Mouse (Mus musculus): ENCODE data around the gene Bsn. TPM values are rescaled to one million over a fixed set of nuclear protein-coding genes. Genes with fewer than 3 reads are reported as not detected.
"Not testable (repeated sequence)": the region's sequence is repeated elsewhere in the genome, so short reads cannot be mapped to it uniquely, and the experiment has no call there.

The Bsn gene
- total RNA-seq, 2 experiments from 2014 or later, result 269 to 307 TPM

- intact Hi-C loops (cut with DNase I), result loop anchor here (5.0 kb wide), 2 partner anchors 37 to 52 kb away; no protein-coding TSS in a partner anchor
- DNase-seq (ENCODE audit: low spot score in 2 of 2), result not testable (repeated sequence)
Observed at GRCm38 (mm10) chr9:108135679-108136078, 54.5 kb downstream of the Bsn start.

GRCm38 (mm10) chr9:108133478-108133877, 56.7 kb downstream of the Bsn start:
- no peak for DNase-seq (ENCODE audit: low spot score in 2 of 2)
- intact Hi-C loops (cut with DNase I), result no loop called here

- intact Hi-C loops (cut with DNase I), result no loop called here
- DNase-seq (ENCODE audit: low spot score in 2 of 2), result no peak
Observed at GRCm38 (mm10) chr9:108132373-108132772, 57.8 kb downstream of the Bsn start.

GRCm38 (mm10) chr9:108131502-108131901, 58.7 kb downstream of the Bsn start:
- DNase-seq (ENCODE audit: low spot score in 2 of 2), result no peak

GRCm38 (mm10) chr9:108129042-108129948, 60.9 kb downstream of the Bsn start:
- intact Hi-C loops (cut with DNase I), result loop anchor here (5.0 kb wide), 1 partner anchor 73 kb away; no protein-coding TSS in a partner anchor

More at GRCm38 (mm10) chr9:108131502-108131901, 58.7 kb downstream of the Bsn start:
- intact Hi-C loops (cut with DNase I), result no loop called here

GRCm38 (mm10) chr9:108128248-108128647, 61.9 kb downstream of the Bsn start:
- intact Hi-C loops (cut with DNase I), result loop anchor here (5.0 kb wide), 1 partner anchor 74 kb away; no protein-coding TSS in a partner anchor
- peak; percentile 78 to 86 for DNase-seq (ENCODE audit: low spot score in 2 of 2)

More at GRCm38 (mm10) chr9:108129042-108129948, 60.9 kb downstream of the Bsn start:
- DNase-seq (ENCODE audit: low spot score in 2 of 2), result no peak

GRCm38 (mm10) chr9:108126436-108127180, 63.6 kb downstream of the Bsn start:
- intact Hi-C loops (cut with DNase I), result loop anchor here (5.0 kb wide), 1 partner anchor 76 kb away; no protein-coding TSS in a partner anchor
- DNase-seq (ENCODE audit: low spot score in 2 of 2), result peak in 1 of 2 experiments; percentile 8

- DNase-seq (ENCODE audit: low spot score in 2 of 2), result peak in 1 of 2 experiments; percentile 7
- intact Hi-C loops (cut with DNase I), result loop anchor here (5.0 kb wide), 1 partner anchor 77 kb away; no protein-coding TSS in a partner anchor
Observed at GRCm38 (mm10) chr9:108125731-108126130, 64.5 kb downstream of the Bsn start.

- intact Hi-C loops (cut with DNase I), result no loop called here
- DNase-seq (ENCODE audit: low spot score in 2 of 2), result no peak
Observed at GRCm38 (mm10) chr9:108123916-108124315, 66.3 kb downstream of the Bsn start.

GRCm38 (mm10) chr9:108121170-108121969, 68.8 kb downstream of the Bsn start:
- DNase-seq (ENCODE audit: low spot score in 2 of 2), result no peak
- intact Hi-C loops (cut with DNase I), result no loop called here

- intact Hi-C loops (cut with DNase I), result no loop called here
- no peak for DNase-seq (ENCODE audit: low spot score in 2 of 2)
Observed at GRCm38 (mm10) chr9:108120671-108121070, 69.5 kb downstream of the Bsn start.

GRCm38 (mm10) chr9:108119891-108120411, 70.2 kb downstream of the Bsn start:
- intact Hi-C loops (cut with DNase I), result no loop called here
- DNase-seq (ENCODE audit: low spot score in 2 of 2), result no peak

GRCm38 (mm10) chr9:108117143-108117542, 73.0 kb downstream of the Bsn start:
- intact Hi-C loops (cut with DNase I), result no loop called here
- DNase-seq (ENCODE audit: low spot score in 2 of 2), result no peak

GRCm38 (mm10) chr9:108115290-108116077, 74.7 kb downstream of the Bsn start:
- intact Hi-C loops (cut with DNase I), result no loop called here
- peak; percentile 68 to 78 for DNase-seq (ENCODE audit: low spot score in 2 of 2)

- no peak for DNase-seq (ENCODE audit: low spot score in 2 of 2)
- intact Hi-C loops (cut with DNase I), result no loop called here
Observed at GRCm38 (mm10) chr9:108112719-108113340, 77.4 kb downstream of the Bsn start.

- no peak for DNase-seq (ENCODE audit: low spot score in 2 of 2)
- intact Hi-C loops (cut with DNase I), result no loop called here
Observed at GRCm38 (mm10) chr9:108111593-108112121, 78.5 kb downstream of the Bsn start.

GRCm38 (mm10) chr9:108111101-108111592, 79.0 kb downstream of the Bsn start:
- DNase-seq (ENCODE audit: low spot score in 2 of 2), result no peak
- intact Hi-C loops (cut with DNase I), result no loop called here

Measured in left cerebral cortex, postnatal 36 days (tissue).